ENCODE assay signal across 14 mouse cellular contexts in genomic region chr9:102732326-102732865, GRCm38 (mm10). TPM values are rescaled to one million over a fixed set of nuclear protein-coding genes. Genes with fewer than 3 reads are reported as not detected.
DNase-seq lines count a peak whose midpoint lies in the region; ATAC-seq and TF ChIP-seq lines count a peak whose summit lies in the region.
"Had no signal": no experiment of that assay in that cellular context is flagged by ENCODE, and none has a peak within 500 bp of the region (broad histone marks: within the 10 kb centered on the region; RNA-seq: fewer than 3 reads in every experiment).

No protein-coding gene starts in this region.

- no peaks in the 10 kb centered on the region for H3K27me3 ChIP-seq in heart, embryonic 11.5 days (ENCODE audit: control insufficient read depth, insufficient read depth, low read length)
- H3K27me3 ChIP-seq in midbrain, embryonic 12.5 days, result no peaks in the 10 kb centered on the region
- H3K27me3 ChIP-seq in midbrain, embryonic 16.5 days (ENCODE audit: control insufficient read depth, insufficient read depth, low read depth, low read length), result no peaks in the 10 kb centered on the region
- H3K27me3 ChIP-seq in stomach, embryonic 16.5 days (ENCODE audit: control insufficient read depth, insufficient read depth, low read length), result no peaks in the 10 kb centered on the region
- H3K27me3 ChIP-seq: liver, embryonic 13.5 days had no signal

- no peak overlapping the region for H3K4me3 ChIP-seq in heart, embryonic 11.5 days (ENCODE audit: low read depth, low read length)
- H3K4me3 ChIP-seq in layer of hippocampus, adult 2 months, result no peak overlapping the region
- H3K4me3 ChIP-seq in midbrain, embryonic 12.5 days, result no peak overlapping the region
- H3K4me3 ChIP-seq in midbrain, embryonic 16.5 days (ENCODE audit: low read depth, low read length), result no peak overlapping the region
- no peak overlapping the region for H3K4me3 ChIP-seq in stomach, embryonic 16.5 days (replicated peaks; ENCODE audit: low read length)
- H3K4me3 ChIP-seq: liver, embryonic 13.5 days had no signal

- peak overlapping the region; percentile 15; the same call in 1 of the 2 replicates for H3K27ac ChIP-seq in heart, embryonic 11.5 days (ENCODE audit: low read depth, low read length)
- peak overlapping the region; percentile 53; the same call in 1 of the 2 replicates for H3K27ac ChIP-seq in layer of hippocampus, adult 2 months
- peak overlapping the region; percentile 26; the same call in 1 of the 2 replicates for H3K27ac ChIP-seq in midbrain, embryonic 12.5 days (replicated peaks)
- no peak overlapping the region for H3K27ac ChIP-seq in midbrain, embryonic 16.5 days (ENCODE audit: low read length)
- peak overlapping the region; percentile 35; the same call in 1 of the 2 replicates for H3K27ac ChIP-seq in stomach, embryonic 16.5 days (ENCODE audit: low read length)

- H3K9me3 ChIP-seq in heart, embryonic 11.5 days (replicated peaks; ENCODE audit: control insufficient read depth, low read length), result no peaks in the 10 kb centered on the region
- no peaks in the 10 kb centered on the region for H3K9me3 ChIP-seq in midbrain, embryonic 12.5 days
- no peaks in the 10 kb centered on the region for H3K9me3 ChIP-seq in midbrain, embryonic 16.5 days (replicated peaks; ENCODE audit: control insufficient read depth, low read length, poor library complexity, severe bottlenecking)
- H3K9me3 ChIP-seq in stomach, embryonic 16.5 days (replicated peaks; ENCODE audit: control insufficient read depth, low read length), result no peaks in the 10 kb centered on the region
- H3K9me3 ChIP-seq: liver, embryonic 13.5 days; megakaryocyte, embryonic 14.5 days had no signal

- no peak for ATAC-seq in heart, embryonic 11.5 days (replicated peaks; ENCODE audit: insufficient number of reproducible peaks, low FRiP score, low TSS enrichment)
- ATAC-seq in midbrain, embryonic 12.5 days (ENCODE audit: low FRiP score, low read depth), result no peak
- no peak for ATAC-seq in midbrain, embryonic 16.5 days
- no peak for ATAC-seq in stomach, embryonic 16.5 days (ENCODE audit: insufficient read depth, low FRiP score)
- no peak for ATAC-seq in erythroblast, adult 5-6 weeks (replicated peaks; ENCODE audit: low FRiP score, poor library complexity, severe bottlenecking)

- H3K4me1 ChIP-seq in heart, embryonic 11.5 days (ENCODE audit: control insufficient read depth, insufficient read depth, low read length), result peaks cover 27% of the 10 kb centered on the region
- H3K4me1 ChIP-seq in midbrain, embryonic 12.5 days, result no peaks in the 10 kb centered on the region
- H3K4me1 ChIP-seq in midbrain, embryonic 16.5 days (ENCODE audit: control insufficient read depth, insufficient read depth, low read length), result no peaks in the 10 kb centered on the region
- H3K4me1 ChIP-seq in stomach, embryonic 16.5 days (ENCODE audit: control insufficient read depth, insufficient read depth, low read length), result peaks cover 26% of the 10 kb centered on the region; the same call in 1 of the 2 replicates

- H3K4me2 ChIP-seq in heart, embryonic 11.5 days, result no peak overlapping the region
- no peak overlapping the region for H3K4me2 ChIP-seq in midbrain, embryonic 12.5 days (replicated peaks)
- no peak overlapping the region for H3K4me2 ChIP-seq in midbrain, embryonic 16.5 days (ENCODE audit: low read length)
- no peak overlapping the region for H3K4me2 ChIP-seq in stomach, embryonic 16.5 days (ENCODE audit: low read depth, low read length)
- H3K4me2 ChIP-seq: liver, embryonic 13.5 days had no signal

- H3K9ac ChIP-seq in heart, embryonic 11.5 days (ENCODE audit: low read depth, low read length), result no peak overlapping the region
- H3K9ac ChIP-seq in midbrain, embryonic 12.5 days (replicated peaks), result no peak overlapping the region
- H3K9ac ChIP-seq in midbrain, embryonic 16.5 days (ENCODE audit: low read depth, low read length), result no peak overlapping the region
- no peak overlapping the region for H3K9ac ChIP-seq in stomach, embryonic 16.5 days (ENCODE audit: low read length)
- H3K9ac ChIP-seq: liver, embryonic 13.5 days had no signal

- no peak for DNase-seq in heart, postnatal 4 days
- no peak for DNase-seq in layer of hippocampus, adult 2 months (ENCODE audit: low spot score in 2 of 2)
- no peak for DNase-seq in layer of hippocampus, adult 8-10 months (ENCODE audit: low spot score in 2 of 2)
- DNase-seq: adrenal gland, postnatal 25 days; cerebellum, postnatal 14 days; gastrocnemius, postnatal 36 days; liver, embryonic 13.5 days; thymus, adult 18-20 months had no signal

- 57% methylated on average over 5 of the region's 5 CpGs for WGBS in heart, embryonic 11.5 days (ENCODE audit: insufficient replicate concordance)
- WGBS in midbrain, embryonic 12.5 days, result 78% methylated on average over 5 of the region's 5 CpGs
- 75% methylated on average over 5 of the region's 5 CpGs for WGBS in midbrain, embryonic 16.5 days
- 68% methylated on average over 5 of the region's 5 CpGs for WGBS in stomach, embryonic 16.5 days

- no peak for TF ChIP-seq CTCF in layer of hippocampus, adult 2 months (conservative IDR thresholded peaks at IDR 0.05)

- peaks cover 52% of the 10 kb centered on the region for H3K36me3 ChIP-seq in heart, embryonic 11.5 days (ENCODE audit: control insufficient read depth, insufficient read depth, low read length)
- peaks cover 70% of the 10 kb centered on the region for H3K36me3 ChIP-seq in midbrain, embryonic 12.5 days
- peaks cover 56% of the 10 kb centered on the region for H3K36me3 ChIP-seq in midbrain, embryonic 16.5 days (ENCODE audit: control insufficient read depth, insufficient read depth, low read length)
- peaks cover 27% of the 10 kb centered on the region for H3K36me3 ChIP-seq in stomach, embryonic 16.5 days (ENCODE audit: control insufficient read depth, insufficient read depth, low read length)

RNA-seq across cellular contexts. Expression of gene Amotl2, which starts 15.9 kb away (rescaled TPM):
- polyA plus RNA-seq in heart, embryonic 11.5 days (2014; fragmentation: Nextera tagmentation; extraction: Ambion mirVana), result 28.7 and 33.7 TPM in 2 replicates
- total RNA-seq in heart, postnatal 4 days (2021), result 10 to 100 TPM; 90.0 to 91.6 TPM
- total RNA-seq in layer of hippocampus, adult 2 months (2021), result 10 to 100 TPM; 16.0 to 18.1 TPM
- total RNA-seq in layer of hippocampus, adult 8-10 months (2022), result 10 to 100 TPM; 17.3 to 22.8 (median 20.6) TPM
- 108 and 114 TPM in 2 replicates for polyA plus RNA-seq in midbrain, embryonic 12.5 days (2016; fragmentation: Nextera tagmentation; extraction: Ambion mirVana)
- 58.4 and 62.9 TPM in 2 replicates for polyA plus RNA-seq in midbrain, embryonic 16.5 days (2015; fragmentation: Nextera tagmentation; extraction: Ambion mirVana)
- 21.1 and 26.3 TPM in 2 replicates for polyA plus RNA-seq in stomach, embryonic 16.5 days (2015; fragmentation: Nextera tagmentation; extraction: Ambion mirVana)
- total RNA-seq in erythroblast, adult 5-6 weeks (2015; ENCODE audit: low replicate concordance), result 0.19 and 0.63 TPM in 2 replicates
- 2.5 and 3.7 TPM in 2 replicates for total RNA-seq in erythroblast, adult 5-6 weeks (2017; ENCODE audit: low replicate concordance)
